Mouse (Mus musculus): Measurements from ENCODE around the gene Scimp. TPM values are rescaled to one million over a fixed set of nuclear protein-coding genes. Genes with fewer than 3 reads are reported as not detected.
"Not testable (repeated sequence)": the region's sequence is repeated elsewhere in the genome, so short reads cannot be mapped to it uniquely, and the experiment has no call there.

The Scimp gene
- polyA plus RNA-seq, 1 experiment = 3.5 TPM

DNA sequence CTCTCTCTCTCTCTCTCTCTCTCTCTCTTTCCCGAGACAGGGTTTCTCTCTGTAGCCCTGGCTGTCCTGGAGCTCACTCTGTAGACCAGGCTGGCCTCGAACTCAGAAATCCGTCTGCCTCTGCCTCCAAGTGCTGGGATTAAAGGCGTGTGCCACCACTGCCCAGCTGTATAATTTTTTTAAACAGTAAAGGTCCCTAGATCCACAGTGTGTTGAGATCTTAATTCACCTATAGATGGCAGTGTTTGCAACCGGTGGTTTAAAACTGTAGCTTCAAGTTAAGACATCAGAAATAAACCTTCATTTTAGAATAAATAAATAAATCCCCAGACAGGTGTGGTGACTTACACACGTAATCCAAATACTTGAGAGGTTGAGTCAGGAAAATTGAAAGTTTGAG is 34.3 kb downstream of the Scimp start:
- not testable (repeated sequence) for DNase-seq; H3K4me3 ChIP-seq (replicated peaks; ENCODE audit: extremely low read depth, low read depth, low read length); H3K4me1 ChIP-seq (ENCODE audit: control insufficient read depth, insufficient read depth, low read length)
- 19% methylated on average over 6 of the region's 6 CpGs for WGBS
- peak; percentile 27; the same call in 1 of the 2 replicates for TF ChIP-seq CTCF (IDR thresholded peaks at IDR 0.05; ENCODE audit: insufficient read depth, low read length)

DNA sequence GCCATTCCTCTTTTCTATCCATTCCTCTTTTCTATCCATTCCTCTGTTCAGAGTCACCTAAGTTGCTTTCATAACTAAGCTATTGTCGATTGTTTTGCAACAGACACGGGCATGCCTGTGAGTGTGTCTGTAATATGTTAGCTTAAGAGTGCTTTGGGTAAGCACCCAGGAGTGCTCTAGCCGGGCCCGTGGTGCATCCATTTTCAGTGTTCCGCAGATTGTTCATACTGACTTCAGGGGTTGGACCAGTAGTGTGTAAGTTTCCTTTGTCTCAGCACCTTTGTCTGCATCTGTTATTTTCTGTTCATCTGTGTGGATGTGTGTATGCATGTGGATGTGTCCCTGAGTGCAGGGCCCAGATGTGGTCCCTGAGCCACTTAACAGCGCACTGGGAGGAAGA is 34.8 kb downstream of the Scimp start:
- 50% methylated on average over 6 of the region's 6 CpGs for WGBS
- TF ChIP-seq CTCF (IDR thresholded peaks at IDR 0.05; ENCODE audit: insufficient read depth, low read length) = no peak
- no peak for TF ChIP-seq POLR2A (IDR thresholded peaks at IDR 0.05; ENCODE audit: borderline replicate concordance, extremely low read depth, low read depth, low read length)
- Histone ChIP-seq H3K4me1 (ENCODE audit: control insufficient read depth, insufficient read depth, low read length) (peaks cover 4% of the 10 kb centered on the region), H3K4me3 (replicated peaks; ENCODE audit: extremely low read depth, low read depth, low read length) (no peak overlapping the region)
- DNase-seq = no peak

DNA sequence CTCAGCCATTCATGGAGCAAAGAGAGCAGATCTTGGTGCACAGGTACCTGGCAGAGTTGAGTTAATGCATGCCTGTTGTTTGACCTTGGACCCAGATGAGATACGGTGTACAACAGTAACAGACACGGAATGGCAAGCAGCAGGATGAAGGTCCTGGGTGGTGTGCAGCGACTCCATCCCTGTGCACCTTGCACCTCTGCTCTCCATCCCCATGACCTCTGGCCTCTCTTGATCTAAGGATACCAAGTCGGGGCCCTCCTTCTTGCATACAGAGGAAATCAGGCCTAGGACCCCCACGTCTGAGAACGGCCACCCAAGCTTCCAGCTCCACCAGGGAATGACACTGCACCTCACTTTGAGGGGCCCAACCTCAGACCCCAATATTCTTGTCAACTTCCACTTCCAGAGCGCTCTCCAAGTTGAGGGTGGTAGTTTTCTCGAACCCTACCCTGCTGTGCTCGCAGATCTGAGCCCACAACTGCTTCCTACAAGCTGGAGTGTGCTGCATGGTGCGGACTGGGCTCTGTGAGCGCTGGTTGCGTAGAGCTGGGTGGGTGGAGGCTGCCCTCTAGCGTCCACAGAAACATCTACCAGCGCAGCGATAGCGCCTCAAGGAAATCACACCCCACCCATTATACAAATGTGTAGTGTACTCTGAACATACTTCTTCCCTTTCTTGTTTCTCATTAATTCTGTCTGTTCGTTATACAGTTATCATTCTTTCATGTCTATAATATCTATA is 35.4 kb downstream of the Scimp start:
- WGBS = 28% methylated on average over 17 of the region's 17 CpGs
- peak; percentile 50 for DNase-seq
- Histone ChIP-seq H3K4me1 (ENCODE audit: control insufficient read depth, insufficient read depth, low read length) (peaks cover 4% of the 10 kb centered on the region), H3K4me3 (replicated peaks; ENCODE audit: extremely low read depth, low read depth, low read length) (no peak overlapping the region)
- TF ChIP-seq POLR2A (IDR thresholded peaks at IDR 0.05; ENCODE audit: borderline replicate concordance, extremely low read depth, low read depth, low read length) (no peak), CTCF (IDR thresholded peaks at IDR 0.05; ENCODE audit: insufficient read depth, low read length) (peak; percentile 94)

DNA sequence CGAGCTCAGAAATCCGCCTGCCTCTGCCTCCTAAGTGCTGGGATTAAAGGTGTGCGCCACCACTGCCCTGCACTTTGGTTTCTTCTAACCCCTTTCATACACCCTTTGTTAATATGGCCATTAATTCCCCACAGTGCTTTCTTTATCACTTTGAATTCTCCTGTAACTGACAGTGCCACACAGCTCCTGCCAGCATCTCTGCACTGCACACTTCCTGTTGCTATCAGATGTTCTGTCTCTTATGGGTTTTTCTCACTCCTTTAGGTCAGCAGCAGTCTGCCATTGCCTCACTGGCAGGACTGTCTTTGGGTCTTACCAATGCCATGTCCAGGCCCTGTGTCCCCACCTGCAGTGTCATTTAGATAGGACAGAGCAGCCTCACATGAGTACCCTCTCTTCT is 41.6 kb downstream of the Scimp start:
- no peak overlapping the region for H3K4me3 ChIP-seq (replicated peaks; ENCODE audit: extremely low read depth, low read depth, low read length)
- H3K4me1 ChIP-seq (ENCODE audit: control insufficient read depth, insufficient read depth, low read length) = no peaks in the 10 kb centered on the region; the same call in 1 of the 2 replicates
- WGBS = 89% methylated on average over 3 of the region's 3 CpGs
- no peak for DNase-seq
- no peak for TF ChIP-seq POLR2A (IDR thresholded peaks at IDR 0.05; ENCODE audit: borderline replicate concordance, extremely low read depth, low read depth, low read length)
- TF ChIP-seq CTCF (IDR thresholded peaks at IDR 0.05; ENCODE audit: insufficient read depth, low read length) = no peak

DNA sequence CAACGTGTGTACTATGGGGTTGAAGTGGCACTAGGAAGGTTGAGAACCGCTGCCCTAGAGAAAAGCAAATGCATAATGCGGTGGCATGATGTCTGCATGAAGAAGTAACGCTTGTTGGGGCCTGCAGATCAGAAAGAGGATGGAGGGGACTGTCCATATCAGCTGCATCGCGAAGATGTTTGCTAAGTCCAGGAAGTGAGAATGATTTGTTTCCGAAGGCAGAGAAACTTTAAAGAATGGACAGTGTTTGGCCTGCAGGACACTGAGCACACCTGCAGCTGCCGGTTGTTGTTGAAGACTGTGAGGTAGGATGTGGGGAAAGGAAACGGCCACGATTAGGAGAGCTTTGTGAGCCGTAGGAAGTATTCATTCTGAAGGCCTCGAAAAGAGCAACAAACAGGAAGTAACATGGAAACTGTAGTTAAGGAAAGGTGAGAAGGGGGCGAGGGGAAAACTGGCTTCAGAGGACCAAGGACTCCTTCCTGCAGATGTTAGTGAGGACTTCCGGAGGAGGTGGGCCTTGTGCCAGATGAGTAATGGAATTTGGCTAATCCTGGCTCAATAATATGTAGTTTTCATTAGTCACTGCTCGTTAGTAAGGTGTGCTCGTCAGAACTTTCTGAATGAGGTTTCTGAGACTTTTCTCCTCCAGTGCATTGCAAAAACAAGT is 46.5 kb downstream of the Scimp start:
- no peak for TF ChIP-seq POLR2A (IDR thresholded peaks at IDR 0.05; ENCODE audit: borderline replicate concordance, extremely low read depth, low read depth, low read length)
- no peak for TF ChIP-seq CTCF (IDR thresholded peaks at IDR 0.05; ENCODE audit: insufficient read depth, low read length)
- Histone ChIP-seq H3K4me3 (replicated peaks; ENCODE audit: extremely low read depth, low read depth, low read length) (no peak overlapping the region), H3K4me1 (ENCODE audit: control insufficient read depth, insufficient read depth, low read length) (peaks cover 6% of the 10 kb centered on the region; the same call in 1 of the 2 replicates)
- WGBS = 40% methylated on average over 16 of the region's 16 CpGs
- DNase-seq = no peak

DNA sequence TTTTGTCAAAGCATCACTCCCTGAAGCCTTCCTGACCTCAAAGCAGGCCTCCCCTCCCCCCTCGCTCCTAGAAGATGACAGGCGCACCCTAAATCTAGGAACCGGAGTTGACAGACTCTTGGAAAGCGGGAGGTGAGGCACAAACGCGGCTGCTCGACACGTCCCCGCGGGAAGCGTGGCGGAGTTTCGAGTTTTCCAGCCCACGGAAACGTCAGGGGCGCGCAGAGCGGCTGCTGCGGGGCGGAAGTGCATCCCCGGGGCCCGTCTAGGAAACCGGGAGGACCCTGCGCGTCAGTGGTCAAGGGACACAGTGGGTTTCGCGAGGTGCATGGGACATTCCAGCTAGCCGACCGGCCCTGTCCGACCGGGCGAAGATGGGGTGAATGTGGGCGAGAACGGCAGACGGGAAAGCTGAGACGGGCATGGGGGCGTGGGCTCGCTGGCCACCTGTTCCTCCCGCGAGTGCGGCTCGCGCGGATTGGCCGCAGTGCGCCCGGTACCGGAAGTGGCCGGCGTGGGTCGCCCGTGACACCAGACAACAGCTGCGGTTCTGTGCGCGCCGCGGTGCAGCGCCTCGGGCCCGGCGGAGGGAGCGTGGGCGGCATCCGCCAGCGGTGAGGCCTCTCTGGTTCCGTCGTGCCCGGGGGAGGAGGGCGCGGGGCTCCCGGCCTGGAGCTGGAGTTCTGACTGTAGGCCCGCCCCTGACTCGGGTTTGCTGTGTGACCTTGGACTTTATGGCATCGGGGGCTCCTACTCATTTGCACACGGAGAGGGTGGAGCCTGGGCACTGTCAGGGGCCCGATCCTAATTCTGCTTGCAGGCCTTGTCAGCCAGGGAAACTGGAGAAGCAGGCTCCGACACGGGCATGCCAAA is 48.2 kb downstream of the Scimp start, which contains the start of gene Zfp3:
TSS of gene Zfp3 (plus strand) at position 274 of the 873 bp plus-strand sequence.
- DNase-seq = peak; percentile 81

DNA sequence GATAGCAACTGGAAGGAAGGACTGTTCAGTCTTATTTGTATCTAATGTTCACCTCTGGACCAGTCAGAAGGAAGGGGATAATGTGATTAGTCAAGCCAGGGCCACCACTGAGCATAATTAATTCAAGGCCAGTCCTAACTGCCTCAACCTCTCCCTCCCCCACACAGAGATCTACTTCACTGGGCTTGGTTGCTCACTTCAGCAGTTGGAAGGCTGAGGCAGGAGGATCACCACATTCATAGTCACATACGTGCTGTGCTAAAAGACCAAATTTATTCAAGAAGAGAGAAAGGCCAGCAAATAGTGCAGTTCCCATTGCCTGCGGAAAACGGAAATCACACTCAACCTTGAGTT is 48.8 kb downstream of the Scimp start:
- DNase-seq = no peak
- peak overlapping the region; percentile 93 for H3K4me3 ChIP-seq (replicated peaks; ENCODE audit: extremely low read depth, low read depth, low read length)
- TF ChIP-seq POLR2A (IDR thresholded peaks at IDR 0.05; ENCODE audit: borderline replicate concordance, extremely low read depth, low read depth, low read length) (no peak), CTCF (IDR thresholded peaks at IDR 0.05; ENCODE audit: insufficient read depth, low read length) (no peak)
- 15% methylated on average over 3 of the region's 3 CpGs for WGBS
- peaks cover 6% of the 10 kb centered on the region; the same call in 1 of the 2 replicates for H3K4me1 ChIP-seq (ENCODE audit: control insufficient read depth, insufficient read depth, low read length)

More for the DNA sequence above, 48.2 kb downstream of the Scimp start, which contains the start of gene Zfp3:
- Histone ChIP-seq H3K4me3 (replicated peaks; ENCODE audit: extremely low read depth, low read depth, low read length) (peak within 1 kb of the TSS; percentile 93), H3K4me1 (ENCODE audit: control insufficient read depth, insufficient read depth, low read length) (peaks cover 6% of the 10 kb centered on the region; the same call in 1 of the 2 replicates)
- TF ChIP-seq POLR2A (IDR thresholded peaks at IDR 0.05; ENCODE audit: borderline replicate concordance, extremely low read depth, low read depth, low read length) (peak; percentile 41; the same call in 1 of the 2 replicates), CTCF (IDR thresholded peaks at IDR 0.05; ENCODE audit: insufficient read depth, low read length) (no peak)
- WGBS = under 1% methylated on average over 78 of the region's 78 CpGs

DNA sequence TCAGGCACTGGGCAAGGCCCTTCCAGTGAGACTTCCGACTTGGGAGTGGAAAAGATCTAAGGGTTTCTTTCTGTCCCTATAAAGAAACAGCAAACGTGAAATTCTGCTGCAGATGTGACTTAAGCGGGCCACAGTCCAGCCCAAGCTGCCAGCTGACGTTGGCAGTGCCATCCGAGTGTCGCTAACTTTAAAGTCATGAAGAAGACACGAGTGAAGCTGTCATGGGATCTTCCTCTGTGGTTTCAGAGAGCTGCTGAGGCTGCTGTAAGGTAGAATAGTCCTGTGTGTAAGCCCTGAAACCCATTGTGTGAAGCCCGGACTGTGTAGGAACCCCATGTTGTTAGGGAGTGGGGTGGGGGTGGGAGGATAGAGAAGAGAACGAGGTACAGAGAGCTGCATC is 49.7 kb downstream of the Scimp start:
- peaks cover 6% of the 10 kb centered on the region; the same call in 1 of the 2 replicates for H3K4me1 ChIP-seq (ENCODE audit: control insufficient read depth, insufficient read depth, low read length)
- no peak for TF ChIP-seq CTCF (IDR thresholded peaks at IDR 0.05; ENCODE audit: insufficient read depth, low read length)
- no peak for TF ChIP-seq POLR2A (IDR thresholded peaks at IDR 0.05; ENCODE audit: borderline replicate concordance, extremely low read depth, low read depth, low read length)
- no peak overlapping the region for H3K4me3 ChIP-seq (replicated peaks; ENCODE audit: extremely low read depth, low read depth, low read length)
- DNase-seq = no peak
- WGBS = 76% methylated on average over 9 of the region's 9 CpGs

DNA sequence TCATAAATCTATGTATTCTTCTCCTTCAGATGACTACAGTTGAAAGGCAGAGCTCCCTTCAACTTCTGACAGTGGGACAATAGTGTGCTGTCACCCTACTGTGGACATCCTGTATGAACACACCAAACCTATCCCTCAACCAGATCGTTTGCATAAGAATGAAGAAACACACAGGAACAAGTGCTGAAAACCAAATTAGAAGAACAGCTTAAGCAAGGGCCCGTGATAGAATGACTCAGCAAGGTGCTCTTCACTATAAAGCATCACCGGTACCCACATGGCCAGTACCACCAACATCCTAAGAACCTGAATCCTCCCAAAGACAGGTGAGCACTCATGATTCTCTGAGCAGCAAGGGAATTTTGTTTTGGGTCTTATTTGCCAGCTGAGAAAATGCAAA is 51.9 kb downstream of the Scimp start:
- not testable (repeated sequence) for H3K4me1 ChIP-seq (ENCODE audit: control insufficient read depth, insufficient read depth, low read length); H3K4me3 ChIP-seq (replicated peaks; ENCODE audit: extremely low read depth, low read depth, low read length); DNase-seq
- WGBS = 56% methylated on average over 3 of the region's 3 CpGs

All from lung, adult 2 months (tissue).